Mouse (Mus musculus): ENCODE measurements around the gene Upf3b.
A peak's percentile ranks its signal among the peaks of the same experiment; 100 is the strongest.

DNA sequence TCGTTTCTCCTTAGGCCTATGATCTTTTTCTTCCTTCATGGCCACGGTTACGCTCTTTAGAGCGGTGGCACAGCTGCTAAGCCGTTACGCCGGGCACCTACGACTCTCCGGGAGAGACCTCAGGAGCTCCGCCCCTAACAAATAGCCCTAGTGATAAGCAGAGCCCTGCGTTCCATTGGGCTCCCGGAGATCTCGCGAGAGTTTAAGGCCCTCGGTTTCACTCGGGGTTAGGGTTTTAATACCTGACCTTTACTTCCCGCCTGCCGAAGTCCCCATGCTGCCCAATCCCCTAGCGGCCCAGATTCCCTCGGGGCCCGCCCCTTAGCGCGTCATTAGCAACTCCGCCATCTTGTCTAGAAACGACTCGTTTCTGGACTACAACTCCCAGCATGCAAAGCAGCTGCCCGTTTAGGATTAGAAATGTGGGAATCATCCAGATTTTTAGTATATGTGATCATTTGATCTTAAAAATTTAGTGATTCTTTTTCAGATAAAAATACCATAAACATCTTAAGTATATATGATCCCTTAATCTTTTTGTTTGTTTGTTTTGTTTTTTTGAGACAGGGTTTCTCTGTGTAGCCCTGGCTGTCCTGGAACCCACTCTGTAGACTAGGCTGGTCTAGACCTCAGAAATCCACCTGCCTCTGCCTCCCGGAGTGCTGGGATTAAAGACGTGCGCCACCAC lies at the start of gene Upf3b:
- TF ChIP-seq POLR2A (IDR thresholded peaks at IDR 0.05; ENCODE audit: extremely low read depth, insufficient read depth, low read length) = peak; percentile 77; the same call in 1 of the 2 replicates
- no peak for TF ChIP-seq CTCF (IDR thresholded peaks at IDR 0.05; ENCODE audit: extremely low read depth, insufficient read depth, low read length)
